Mouse (Mus musculus): Measurements from ENCODE around the gene Pgm2.

- TF ChIP-seq POLR2A (IDR thresholded peaks at IDR 0.05; ENCODE audit: control insufficient read depth, low read depth, low read length) (no peak), CTCF (IDR thresholded peaks at IDR 0.05; ENCODE audit: control insufficient read depth, insufficient read depth, insufficient replicate concordance, low read depth, low read length) (no peak)
Measured at GRCm38 (mm10) chr5:64061643-64062042, 31.1 kb upstream of the Pgm2 start.
